Mouse (Mus musculus) testis, adult 2 months (tissue): Measurements from ENCODE around the gene Cacna1b. TPM values are rescaled to one million over a fixed set of nuclear protein-coding genes. Genes with fewer than 3 reads are reported as not detected.

Experiments used
- H3K27ac ChIP-seq: fragments of 200-500 bp; 2 replicates; pipeline ENCODE4 v1.5.1; 2012; ENCODE audit warnings: low read depth, low read length; ENCODE audit not compliant: control insufficient read depth, insufficient read depth
- H3K27me3 ChIP-seq: fragments of 200-500 bp; 2 replicates; pipeline ENCODE4 v1.6.1; 2012; ENCODE audit warnings: mild to moderate bottlenecking, low read length, moderate library complexity; ENCODE audit not compliant: control insufficient read depth, insufficient read depth
- H3K36me3 ChIP-seq: fragments of 200-500 bp; 2 replicates; pipeline ENCODE4 v1.6.1; 2012; ENCODE audit warnings: mild to moderate bottlenecking, low read length; ENCODE audit not compliant: control insufficient read depth, insufficient read depth
- H3K4me1 ChIP-seq: fragments of 200-500 bp; 2 replicates; pipeline ENCODE4 v1.6.1; 2012; ENCODE audit warnings: low read length; ENCODE audit not compliant: control insufficient read depth, insufficient read depth
- H3K4me3 ChIP-seq: fragments of 200-500 bp; 2 replicates; pipeline ENCODE4 v1.5.1; 2012; ENCODE audit warnings: low read depth, mild to moderate bottlenecking, low read length, moderate library complexity, mixed read lengths; ENCODE audit not compliant: control insufficient read depth
- CTCF ChIP-seq: fragments of 200-500 bp; IDR thresholded peaks from 2 replicates; pipeline ENCODE4 v1.5.1; 2012; ENCODE audit warnings: low read depth, mild to moderate bottlenecking, inconsistent platforms, low read length, moderate library complexity; ENCODE audit not compliant: control insufficient read depth, insufficient read depth, insufficient replicate concordance
- POLR2A ChIP-seq: fragments of 200-500 bp; IDR thresholded peaks from 2 replicates; pipeline ENCODE4 v1.6.1; 2012; ENCODE audit warnings: low read depth, mild to moderate bottlenecking, inconsistent platforms, low read length, moderate library complexity; ENCODE audit not compliant: control insufficient read depth
- polyA plus RNA-seq: library from polyadenylated mRNA; depleted of rRNA; stranded (reverse); fragments of >200 nt; gene quantifications from 2 replicates; pipeline ENCODE4 v1.2.3, GENCODE M21; 2012

The Cacna1b gene
- polyA plus RNA-seq, 1 experiment, result 3.6 TPM

DNA sequence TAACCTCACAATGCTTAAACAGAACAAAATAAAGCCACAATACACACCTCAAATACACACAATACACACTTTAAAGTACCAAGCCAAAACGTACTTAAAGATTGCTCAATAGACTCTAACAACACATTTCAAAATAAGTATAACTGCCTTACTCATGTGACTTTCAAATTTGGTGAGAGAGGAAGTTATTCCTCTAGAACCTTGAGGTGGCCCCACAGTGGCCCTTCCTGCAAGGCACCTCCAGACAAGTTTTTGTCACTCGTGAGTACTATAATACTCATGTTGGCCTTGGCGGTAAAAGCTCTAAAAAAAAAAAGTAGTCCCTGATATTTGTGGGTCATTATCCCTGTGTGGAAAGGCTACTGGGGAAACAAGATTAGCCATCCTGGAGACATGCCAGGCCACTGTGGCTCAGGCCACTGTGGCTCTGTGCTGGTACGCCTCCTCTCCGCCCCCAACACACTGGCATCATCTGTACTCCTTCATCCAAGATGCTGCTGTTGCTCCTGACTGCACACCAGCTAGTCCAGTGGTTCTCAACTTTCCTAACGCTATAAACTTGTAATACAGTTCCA, 88.4 kb downstream of the Cacna1b start:
- no peak overlapping the region for H3K4me3 ChIP-seq
- H3K4me1 ChIP-seq, result peaks cover 4% of the 10 kb centered on the region
- TF ChIP-seq CTCF, result no peak
- TF ChIP-seq POLR2A, result no peak
- H3K27ac ChIP-seq, result no peak overlapping the region
- H3K27me3 ChIP-seq, result no peaks in the 10 kb centered on the region
- H3K36me3 ChIP-seq, result no peaks in the 10 kb centered on the region

DNA sequence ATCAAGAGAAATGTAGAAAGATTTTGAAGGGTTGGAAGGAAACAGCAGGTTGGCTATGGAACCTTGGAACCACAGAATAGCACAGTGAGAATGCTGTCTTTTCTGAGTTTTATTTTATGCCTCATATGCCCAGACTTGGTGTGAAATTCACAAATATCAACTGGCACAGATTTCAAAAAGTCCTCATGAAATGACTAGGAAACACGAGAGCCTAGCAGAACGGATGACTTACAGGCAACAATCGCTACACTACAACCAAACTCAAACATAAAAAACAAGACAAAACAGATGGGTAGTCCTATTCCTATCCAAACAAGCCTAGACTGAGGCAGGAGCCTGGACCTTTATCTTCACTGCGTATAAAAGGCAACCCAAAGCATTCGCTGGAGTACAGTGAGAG, 94.4 kb downstream of the Cacna1b start:
- Histone ChIP-seq H3K27ac (no peak overlapping the region), H3K4me1 (no peaks in the 10 kb centered on the region), H3K36me3 (no peaks in the 10 kb centered on the region), H3K4me3 (no peak overlapping the region), H3K27me3 (no peaks in the 10 kb centered on the region)
- TF ChIP-seq POLR2A, result no peak
- TF ChIP-seq CTCF, result no peak

DNA sequence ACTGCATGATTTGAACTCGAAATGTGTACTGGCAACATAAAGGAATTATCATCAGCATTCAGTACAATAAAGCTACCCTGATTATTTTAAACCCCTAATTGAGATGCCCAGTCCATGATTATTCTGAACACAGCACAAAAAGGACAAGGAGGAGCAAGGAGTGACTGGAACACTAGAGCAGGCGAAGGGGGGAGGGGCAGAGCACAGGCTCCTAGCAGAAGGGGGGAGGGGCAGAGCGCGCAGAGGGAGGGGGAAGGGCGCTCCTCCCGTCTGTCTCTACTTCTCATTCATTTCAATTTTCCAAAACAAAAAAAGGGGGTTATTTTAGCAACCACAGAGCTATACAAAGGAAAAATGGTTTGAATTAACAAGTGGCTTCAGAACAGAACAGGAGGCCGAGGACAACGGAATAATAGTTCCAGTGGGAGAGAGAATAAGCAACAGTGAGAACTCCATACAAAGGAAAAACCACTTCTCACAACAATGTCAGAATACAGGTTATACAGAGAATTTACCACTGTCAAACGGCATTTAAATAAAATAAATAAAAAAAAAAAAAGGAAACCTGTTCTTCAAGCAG, 98.2 kb downstream of the Cacna1b start:
- TF ChIP-seq CTCF (no peak), POLR2A (no peak)
- Histone ChIP-seq H3K4me3 (no peak overlapping the region), H3K36me3 (no peaks in the 10 kb centered on the region), H3K27me3 (no peaks in the 10 kb centered on the region), H3K4me1 (no peaks in the 10 kb centered on the region), H3K27ac (no peak overlapping the region)

DNA sequence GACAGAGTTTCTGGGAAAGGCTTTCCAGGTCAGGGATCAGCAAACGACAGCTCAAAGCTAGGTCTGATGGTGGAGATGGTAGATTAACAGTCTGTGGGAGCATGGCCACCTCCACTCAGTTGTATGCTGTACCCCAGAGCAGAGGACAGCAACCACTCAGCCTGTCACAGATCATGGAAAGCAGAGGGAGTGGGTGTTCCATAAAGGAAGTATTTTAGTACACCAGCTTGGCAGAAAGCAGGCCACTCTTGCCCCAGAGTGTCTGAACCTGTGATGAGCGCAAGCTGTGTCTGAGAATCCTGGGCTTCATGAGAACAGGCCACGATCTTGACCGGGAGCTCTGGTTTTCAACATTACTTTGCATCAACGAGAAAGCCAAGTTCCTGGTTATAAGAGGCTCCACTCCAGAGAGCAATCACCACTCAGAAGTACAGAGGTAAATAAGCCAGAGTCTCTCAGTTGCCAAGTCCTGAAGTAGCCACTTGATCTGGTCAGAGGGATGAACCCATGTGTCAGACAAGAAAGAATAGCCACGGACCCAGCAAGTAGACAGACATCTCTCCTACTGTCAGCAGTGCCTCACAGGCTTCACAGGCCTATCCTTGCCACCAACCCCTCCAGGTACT, 103.7 kb downstream of the Cacna1b start:
- TF ChIP-seq POLR2A (no peak), CTCF (no peak)
- no peak overlapping the region for H3K27ac ChIP-seq
- no peaks in the 10 kb centered on the region for H3K4me1 ChIP-seq
- H3K27me3 ChIP-seq, result no peaks in the 10 kb centered on the region
- no peak overlapping the region for H3K4me3 ChIP-seq
- no peaks in the 10 kb centered on the region for H3K36me3 ChIP-seq

DNA sequence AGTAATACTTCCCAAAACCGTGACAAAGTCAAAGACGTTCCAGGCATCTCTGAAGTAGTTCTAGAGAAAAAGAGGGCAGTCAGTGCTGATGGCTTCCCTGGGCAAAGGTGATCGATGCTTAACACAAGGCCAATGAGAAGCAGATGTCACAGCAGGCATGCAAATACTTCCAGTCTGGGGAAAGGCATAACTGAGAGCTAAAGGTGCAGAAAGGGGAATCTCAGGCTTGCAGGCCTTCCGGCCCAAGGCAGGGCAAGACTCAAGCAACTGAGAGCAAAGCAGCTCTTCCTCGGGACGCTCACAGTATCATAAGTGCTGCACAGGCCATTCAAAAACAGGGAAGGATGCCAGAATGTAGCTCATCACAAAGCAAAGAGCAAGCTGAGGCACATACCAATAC, 114.4 kb downstream of the Cacna1b start:
- Histone ChIP-seq H3K27ac (no peak overlapping the region), H3K4me3 (no peak overlapping the region), H3K27me3 (no peaks in the 10 kb centered on the region), H3K4me1 (no peaks in the 10 kb centered on the region), H3K36me3 (no peaks in the 10 kb centered on the region)
- no peak for TF ChIP-seq CTCF
- no peak for TF ChIP-seq POLR2A

DNA sequence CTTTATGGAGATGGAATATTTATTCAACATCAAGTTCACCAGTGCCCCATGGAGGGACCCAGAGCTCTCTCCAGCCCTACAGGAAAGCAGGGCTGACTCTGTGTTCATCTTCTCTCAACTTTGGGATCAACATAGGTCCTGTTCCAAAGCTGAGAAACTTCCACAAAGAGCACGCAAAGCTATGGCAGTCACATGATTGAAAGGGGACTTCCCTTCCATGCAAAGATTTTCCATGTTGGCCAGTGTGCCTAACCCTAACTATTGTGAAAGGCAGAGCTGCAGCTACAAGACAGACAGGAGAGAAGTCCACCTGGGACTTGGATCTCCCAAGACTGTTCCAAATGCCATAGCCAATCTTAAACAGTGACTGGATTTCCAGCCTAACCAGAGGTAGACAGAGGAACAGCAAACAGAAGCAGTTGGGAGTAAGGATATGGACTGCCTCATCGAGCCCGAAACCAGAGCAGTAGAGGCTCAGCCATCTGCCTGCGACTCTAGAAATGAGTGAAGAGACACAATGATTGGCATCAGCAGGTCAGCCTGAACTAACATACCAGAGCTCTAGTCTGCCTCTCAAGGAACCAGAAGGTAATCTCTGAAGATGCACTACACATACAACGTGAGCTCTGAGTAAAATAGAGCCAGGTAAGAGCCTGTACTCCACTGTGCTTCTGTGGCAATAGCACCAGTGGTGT, 116.4 kb downstream of the Cacna1b start:
- H3K27ac ChIP-seq, result no peak overlapping the region
- no peak for TF ChIP-seq CTCF
- no peak for TF ChIP-seq POLR2A
- H3K36me3 ChIP-seq, result no peaks in the 10 kb centered on the region
- H3K27me3 ChIP-seq, result no peaks in the 10 kb centered on the region
- no peak overlapping the region for H3K4me3 ChIP-seq
- H3K4me1 ChIP-seq, result no peaks in the 10 kb centered on the region

DNA sequence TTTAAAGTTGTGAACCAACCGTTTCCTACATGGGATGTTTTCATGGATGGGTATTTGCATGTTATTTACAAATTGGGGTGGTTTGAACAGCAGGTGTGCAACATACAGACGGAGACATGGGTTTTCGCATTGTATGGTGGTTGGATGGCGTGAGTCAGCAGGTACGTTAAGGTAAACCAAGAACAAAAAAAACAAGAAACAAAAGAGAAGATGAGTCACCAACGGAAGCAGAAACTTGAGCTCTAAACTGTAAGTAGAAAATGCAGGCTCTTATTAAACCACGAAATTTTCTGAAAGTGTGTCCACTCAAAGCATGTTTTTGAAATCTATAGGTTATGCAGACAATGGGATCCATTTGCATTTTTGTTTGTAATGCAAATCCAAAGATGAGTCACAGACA, 120.1 kb downstream of the Cacna1b start:
- Histone ChIP-seq H3K27me3 (no peaks in the 10 kb centered on the region), H3K4me3 (no peak overlapping the region), H3K36me3 (no peaks in the 10 kb centered on the region), H3K4me1 (no peaks in the 10 kb centered on the region), H3K27ac (no peak overlapping the region)
- TF ChIP-seq POLR2A (no peak), CTCF (no peak)
